Mouse (Mus musculus) skeletal muscle tissue, adult 2 months (tissue): ENCODE measurements around the gene Mpig6b.
"Not testable (repeated sequence)": the region's sequence is repeated elsewhere in the genome, so short reads cannot be mapped to it uniquely, and the experiment has no call there.

Experiments
- DNase-seq: peaks from one replicate; pipeline ENCODE4 v3.0.0-alpha.2; 2012; ENCODE audit warnings: low read depth, low spot score

The Mpig6b gene

GRCm38 (mm10) chr17:35039121-35039873, 26.7 kb downstream of the Mpig6b start:
- no peak for DNase-seq

- DNase-seq = no peak
Observed at GRCm38 (mm10) chr17:35034896-35035295, 31.1 kb downstream of the Mpig6b start.

- DNase-seq = not testable (repeated sequence)
Observed at GRCm38 (mm10) chr17:35033703-35034102, 32.3 kb downstream of the Mpig6b start.

GRCm38 (mm10) chr17:35032323-35032870, 33.6 kb downstream of the Mpig6b start:
- no peak for DNase-seq

GRCm38 (mm10) chr17:35031880-35032279, 34.1 kb downstream of the Mpig6b start:
- no peak for DNase-seq

- DNase-seq = no peak
Observed at GRCm38 (mm10) chr17:35031272-35031671, 34.7 kb downstream of the Mpig6b start.

GRCm38 (mm10) chr17:35029691-35030532, 36.1 kb downstream of the Mpig6b start:
- no peak for DNase-seq

- DNase-seq = no peak
Observed at GRCm38 (mm10) chr17:35028315-35028714, 37.7 kb downstream of the Mpig6b start.

- DNase-seq = no peak
Observed at GRCm38 (mm10) chr17:35027277-35028068, 38.5 kb downstream of the Mpig6b start, which contains the start of gene Sapcd1. Gene Sapcd1 (minus strand): TSS chr17:35028016.

- no peak for DNase-seq
Observed at GRCm38 (mm10) chr17:35026206-35026605, 39.8 kb downstream of the Mpig6b start.

GRCm38 (mm10) chr17:35024691-35025488, 41.1 kb downstream of the Mpig6b start:
- no peak for DNase-seq

GRCm38 (mm10) chr17:35024261-35024660, 41.7 kb downstream of the Mpig6b start:
- DNase-seq = no peak

- no peak for DNase-seq
Observed at GRCm38 (mm10) chr17:35023756-35024155, 42.2 kb downstream of the Mpig6b start.

- no peak for DNase-seq
Observed at GRCm38 (mm10) chr17:35023221-35023620, 42.8 kb downstream of the Mpig6b start.

- no peak for DNase-seq
Observed at GRCm38 (mm10) chr17:35022541-35023060, 43.4 kb downstream of the Mpig6b start.

GRCm38 (mm10) chr17:35021842-35022477, 44.0 kb downstream of the Mpig6b start:
- DNase-seq = no peak

- peak; percentile 65 for DNase-seq
Observed at GRCm38 (mm10) chr17:35021163-35021808, 44.7 kb downstream of the Mpig6b start.

- no peak for DNase-seq
Observed at GRCm38 (mm10) chr17:35020551-35020950, 45.4 kb downstream of the Mpig6b start.

GRCm38 (mm10) chr17:35019894-35020293, 46.1 kb downstream of the Mpig6b start:
- DNase-seq = no peak
